In genomic region chr6:146935957-146936356, GRCm38 (mm10) we compare ENCODE assay signal across 12 mouse cellular contexts. TPM values are rescaled to one million over a fixed set of nuclear protein-coding genes. Genes with fewer than 3 reads are reported as not detected.
A peak's percentile ranks its signal among the peaks of the same experiment; 100 is the strongest.
DNase-seq lines count a peak whose midpoint lies in the region; ATAC-seq and TF ChIP-seq lines count a peak whose summit lies in the region.
"Had no signal": no experiment of that assay in that cellular context is flagged by ENCODE, and none has a peak within 500 bp of the region (broad histone marks: within the 10 kb centered on the region; RNA-seq: fewer than 3 reads in every experiment).

No protein-coding gene starts in this region.

- no peak overlapping the region for H3K4me2 ChIP-seq in stomach, embryonic 16.5 days (ENCODE audit: low read depth, low read length)
- H3K4me2 ChIP-seq: heart, embryonic 13.5 days; neural tube, embryonic 12.5 days had no signal

- H3K9me3 ChIP-seq in stomach, embryonic 16.5 days (replicated peaks; ENCODE audit: control insufficient read depth, low read length), result no peaks in the 10 kb centered on the region
- H3K9me3 ChIP-seq: heart, embryonic 13.5 days; neural tube, embryonic 12.5 days had no signal

- H3K36me3 ChIP-seq in stomach, embryonic 16.5 days (ENCODE audit: control insufficient read depth, insufficient read depth, low read length), result no peaks in the 10 kb centered on the region
- no peaks in the 10 kb centered on the region for H3K36me3 ChIP-seq in thymus, adult 2 months (ENCODE audit: control insufficient read depth, insufficient read depth, low read length)
- H3K36me3 ChIP-seq: neural tube, embryonic 12.5 days had no signal

- H3K4me1 ChIP-seq in lung, adult 2 months (ENCODE audit: control insufficient read depth, insufficient read depth, low read length), result peaks cover 9% of the 10 kb centered on the region
- 0 out of 2 replicates have a peak, but pooled peaks cover under 1% of the 10 kb centered on the region for H3K4me1 ChIP-seq in stomach, embryonic 16.5 days (ENCODE audit: control insufficient read depth, insufficient read depth, low read length)
- no peaks in the 10 kb centered on the region for H3K4me1 ChIP-seq in thymus, adult 2 months (replicated peaks; ENCODE audit: control insufficient read depth, insufficient read depth, low read length)
- H3K4me1 ChIP-seq: neural tube, embryonic 12.5 days had no signal

- no peak overlapping the region for H3K9ac ChIP-seq in stomach, embryonic 16.5 days (ENCODE audit: low read length)
- H3K9ac ChIP-seq: heart, embryonic 13.5 days; neural tube, embryonic 12.5 days had no signal

- no peak overlapping the region for H3K27ac ChIP-seq in stomach, embryonic 16.5 days (ENCODE audit: low read length)
- H3K27ac ChIP-seq in thymus, adult 2 months (ENCODE audit: control insufficient read depth, insufficient read depth, low read length), result no peak overlapping the region
- H3K27ac ChIP-seq: layer of hippocampus, adult 2 months; neural tube, embryonic 12.5 days had no signal

- H3K4me3 ChIP-seq in lung, adult 2 months (replicated peaks; ENCODE audit: extremely low read depth, low read depth, low read length), result no peak overlapping the region
- H3K4me3 ChIP-seq in stomach, embryonic 16.5 days (replicated peaks; ENCODE audit: low read length), result no peak overlapping the region
- H3K4me3 ChIP-seq in thymus, adult 2 months (ENCODE audit: control insufficient read depth, insufficient read depth, low read length), result no peak overlapping the region
- H3K4me3 ChIP-seq: heart, embryonic 13.5 days; layer of hippocampus, adult 2 months; neural tube, embryonic 12.5 days had no signal

- TF ChIP-seq POLR2A in lung, adult 2 months (IDR thresholded peaks at IDR 0.05; ENCODE audit: borderline replicate concordance, extremely low read depth, low read depth, low read length), result no peak
- no peak for TF ChIP-seq POLR2A in thymus, adult 2 months (IDR thresholded peaks at IDR 0.05; ENCODE audit: control insufficient read depth, extremely low read depth, insufficient read depth, low read length, poor library complexity)

- 73% methylated on average over 6 of the region's 6 CpGs for WGBS in lung, adult 2 months
- WGBS in stomach, embryonic 16.5 days, result 73% methylated on average over 6 of the region's 6 CpGs
- WGBS in thymus, adult 2 months, result 96% methylated on average over 6 of the region's 6 CpGs

- H3K27me3 ChIP-seq in stomach, embryonic 16.5 days (ENCODE audit: control insufficient read depth, insufficient read depth, low read length), result no peaks in the 10 kb centered on the region
- no peaks in the 10 kb centered on the region for H3K27me3 ChIP-seq in thymus, adult 2 months (ENCODE audit: control insufficient read depth, insufficient read depth, low read length)
- H3K27me3 ChIP-seq: heart, embryonic 13.5 days; neural tube, embryonic 12.5 days had no signal

- peak; percentile 35; the same call in 1 of the 2 replicates for ATAC-seq in stomach, embryonic 16.5 days (ENCODE audit: insufficient read depth, low FRiP score)

- TF ChIP-seq CTCF in lung, adult 2 months (IDR thresholded peaks at IDR 0.05; ENCODE audit: insufficient read depth, low read length), result no peak
- no peak for TF ChIP-seq CTCF in thymus, adult 2 months (IDR thresholded peaks at IDR 0.05; ENCODE audit: borderline replicate concordance, control insufficient read depth, extremely low read depth, insufficient read depth, low read length, poor library complexity)

- DNase-seq in adrenal gland, postnatal 14 days, result peak; percentile 31
- no peak for DNase-seq in adrenal gland, postnatal 4 days (ENCODE audit: low spot score in 2 of 2)
- DNase-seq in lung, adult 18-20 months, result peak; percentile 20 to 43
- DNase-seq in lung, adult 2 months, result no peak
- DNase-seq in kidney, postnatal 10 days, result peak; percentile 59
- no peak for DNase-seq in thymus, adult 2 months
- no peak for DNase-seq in urinary bladder, adult 2 months (ENCODE audit: low spot score)

RNA-seq across cellular contexts. Expression of gene 1700034J05Rik, which starts 18.3 kb away (rescaled TPM):
- not detected in 2 replicates for total RNA-seq in adrenal gland, postnatal 14 days (2021)
- not detected for total RNA-seq in adrenal gland, postnatal 4 days (2021)
- not detected in 2 replicates for polyA plus RNA-seq in lung, adult 2 months (2012; rRNA removed)
- polyA plus RNA-seq in stomach, embryonic 16.5 days (2015; fragmentation: Nextera tagmentation; extraction: Ambion mirVana), result 0.14 and 0.21 TPM in 2 replicates
- not detected in 2 replicates for polyA plus RNA-seq in thymus, adult 2 months (2012; rRNA removed)
- polyA plus RNA-seq in urinary bladder, adult 2 months (2012; rRNA removed), result not detected in 2 replicates
- total RNA-seq: layer of hippocampus, adult 2 months had no signal
- polyA plus RNA-seq: small intestine, adult 2 months had no signal

RNA-seq across cellular contexts. Expression of gene Ppfibp1, which starts 47.7 kb away (rescaled TPM):
- total RNA-seq in adrenal gland, postnatal 14 days (2021), result 83.0 and 102 TPM in 2 replicates
- 100 to 1,000 TPM; 146 to 152 TPM for total RNA-seq in adrenal gland, postnatal 4 days (2021)
- 26.1 and 35.1 TPM in 2 replicates for polyA plus RNA-seq in lung, adult 2 months (2012; rRNA removed)
- 51.4 and 53.4 TPM in 2 replicates for polyA plus RNA-seq in stomach, embryonic 16.5 days (2015; fragmentation: Nextera tagmentation; extraction: Ambion mirVana)
- 4.2 and 5.0 TPM in 2 replicates for polyA plus RNA-seq in thymus, adult 2 months (2012; rRNA removed)
- polyA plus RNA-seq in urinary bladder, adult 2 months (2012; rRNA removed), result 64.0 TPM in 2 replicates

Comparison
In these comparisons a context has a peak if more than half of its experiments do, and no peak if none do; other contexts are left out.
1. DNase-seq: peak in adrenal gland, postnatal 14 days (single experiment), lung, adult 18-20 months (2 of 2) and kidney, postnatal 10 days (single experiment); none in adrenal gland, postnatal 4 days (0 of 2), lung, adult 2 months (single experiment), thymus, adult 2 months (single experiment) and urinary bladder, adult 2 months (single experiment).